Mouse (Mus musculus) brain, adult 2 months (tissue): ENCODE data around the gene Tmem156.
"Not testable (repeated sequence)": the region's sequence is repeated elsewhere in the genome, so short reads cannot be mapped to it uniquely, and the experiment has no call there.

Experiments used
- DNase-seq: peaks from one replicate; pipeline ENCODE4 v3.0.0; 2011; ENCODE audit warnings: low read depth, low spot score

Gene Tmem156

DNA sequence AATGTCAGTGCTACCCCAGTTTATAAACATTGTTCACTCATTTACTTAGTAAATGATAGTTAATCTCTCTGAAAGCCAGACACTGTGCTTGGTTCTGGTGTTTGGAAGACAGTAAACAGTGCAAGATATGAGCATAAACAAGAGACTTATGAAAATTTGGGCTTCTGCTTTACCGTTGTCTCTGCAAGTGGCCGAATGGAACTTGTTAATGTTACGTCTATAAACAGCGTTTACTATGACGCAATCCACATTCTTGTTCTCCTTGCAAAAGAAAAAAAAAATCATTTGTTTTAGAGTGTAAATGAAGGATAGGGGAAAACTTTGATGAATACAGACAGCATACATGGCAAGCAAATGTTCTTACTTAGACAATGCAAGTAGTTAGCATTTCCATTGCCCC is at the start of gene Tmem156:
TSS of gene Tmem156 (minus strand) at position 212 of the 400 bp plus-strand sequence.
- DNase-seq = no peak

DNA sequence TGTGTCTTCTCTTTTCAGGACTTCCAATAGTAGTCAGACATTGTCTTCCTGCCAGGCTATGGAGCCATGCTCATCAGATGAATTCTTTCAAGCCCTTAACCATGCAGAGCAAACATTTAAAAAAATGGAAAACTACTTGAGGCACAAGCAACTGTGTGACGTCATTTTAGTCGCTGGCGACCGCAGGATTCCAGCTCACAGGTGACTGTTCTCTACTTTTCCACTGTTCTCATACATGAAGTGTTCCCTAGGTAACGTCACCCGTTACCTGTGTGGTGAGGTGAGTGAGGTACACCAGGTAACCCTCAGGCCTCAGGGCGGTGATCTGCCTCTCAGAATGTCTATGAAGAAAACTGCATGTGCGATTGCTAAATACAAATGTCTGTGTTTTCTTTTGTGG is 49.3 kb upstream of the Tmem156 start:
- no peak for DNase-seq

DNA sequence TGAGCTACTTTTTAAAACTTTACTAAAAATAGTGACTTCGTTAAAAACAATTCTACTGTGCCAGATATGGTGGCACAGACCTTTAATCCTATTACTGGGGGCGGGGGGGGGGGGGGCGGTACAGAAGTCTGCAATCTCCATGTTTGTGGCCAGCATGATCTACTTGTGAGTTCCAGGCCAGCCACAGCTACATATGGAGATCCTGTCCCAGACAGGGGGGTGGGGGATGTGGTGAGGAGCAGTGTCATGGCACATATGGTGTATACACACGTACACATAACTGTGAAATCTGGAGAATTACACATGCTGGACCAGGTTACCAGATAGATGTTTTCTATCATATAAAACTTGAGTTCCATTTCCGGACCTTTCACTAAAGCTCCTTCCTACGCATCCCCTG is 45.1 kb upstream of the Tmem156 start:
- DNase-seq = no peak

DNA sequence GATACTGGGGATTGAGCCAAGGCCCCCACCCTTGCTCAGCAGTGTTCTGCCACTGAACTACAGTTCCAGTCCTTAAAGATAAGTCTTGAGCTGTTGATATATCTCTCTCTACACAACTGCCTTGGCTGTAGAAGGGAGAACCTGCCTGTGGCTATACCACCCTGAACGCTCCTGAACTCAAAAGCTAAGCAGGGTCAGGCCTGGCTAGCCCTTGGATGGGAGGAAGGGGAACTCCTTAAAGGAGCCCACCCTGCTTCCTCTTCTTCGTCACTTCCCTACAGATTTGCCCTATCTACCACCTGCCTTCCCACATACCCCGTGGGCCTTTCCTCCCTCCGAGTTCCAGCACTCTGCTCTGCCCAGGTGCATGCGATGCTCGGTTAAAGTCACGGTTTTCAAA is 44.2 kb upstream of the Tmem156 start:
- no peak for DNase-seq

DNA sequence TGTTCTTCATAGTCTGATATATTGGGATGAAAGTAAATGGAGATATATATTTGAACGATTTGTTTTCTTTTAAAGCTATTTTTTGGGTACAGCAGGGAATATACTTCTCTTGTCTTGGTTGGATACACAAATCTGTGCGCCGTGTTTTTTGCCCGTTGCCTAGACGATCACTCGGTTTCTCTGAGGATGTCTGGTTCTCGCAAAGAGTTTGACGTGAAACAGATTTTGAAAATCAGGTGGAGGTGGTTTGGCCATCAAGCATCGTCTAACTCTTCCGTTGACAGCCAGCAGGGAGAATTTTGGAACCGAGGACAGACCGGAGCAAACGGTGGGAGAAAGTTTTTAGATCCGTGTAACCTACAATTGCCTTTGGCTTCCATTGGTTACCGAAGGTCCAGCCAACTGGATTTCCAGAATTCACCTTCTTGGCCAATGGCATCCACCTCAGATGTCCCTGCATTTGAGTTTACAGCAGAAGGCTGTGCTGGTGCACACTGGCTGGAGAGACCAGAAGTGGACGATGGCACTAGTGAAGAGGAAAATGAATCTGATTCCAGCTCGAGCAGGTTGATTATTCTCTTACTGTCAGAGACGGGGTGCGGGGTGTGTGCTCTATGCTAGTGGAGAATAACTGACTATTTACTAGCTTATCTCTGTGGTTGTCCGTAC is 39.4 kb upstream of the Tmem156 start:
- peak; percentile 69 for DNase-seq

DNA sequence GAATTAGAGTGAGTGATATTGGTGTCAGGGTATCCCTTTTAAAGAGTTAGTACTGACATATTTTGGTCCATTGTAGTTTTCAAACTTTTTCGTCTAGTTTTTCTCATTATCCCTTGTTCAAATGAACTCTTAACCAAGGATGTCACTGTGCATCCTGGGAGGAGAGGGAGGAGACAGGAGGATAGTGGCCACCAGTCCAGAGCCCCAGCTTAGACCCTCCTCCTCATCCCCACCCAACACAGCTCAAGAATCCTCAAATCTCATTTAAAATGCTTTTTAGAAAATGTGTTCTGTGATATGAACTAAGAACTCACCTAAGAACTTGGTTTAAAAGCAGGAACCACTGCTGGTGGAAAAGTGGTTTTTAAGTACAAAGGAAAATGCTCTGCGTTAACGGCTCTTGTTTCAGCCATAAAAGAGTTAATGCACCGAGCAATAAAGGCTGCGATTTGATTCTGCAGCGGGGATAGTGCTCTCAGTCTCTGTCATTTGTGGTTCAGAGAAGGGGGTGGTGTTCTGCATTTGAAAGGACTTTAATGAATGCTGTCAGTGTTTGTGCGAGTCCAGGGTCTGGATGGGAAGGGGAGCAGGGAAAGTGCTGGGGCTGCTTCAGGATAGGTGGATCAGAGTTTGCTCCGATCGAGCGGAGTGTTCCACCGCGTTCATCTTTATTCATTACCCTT is 38.7 kb upstream of the Tmem156 start:
- peak; percentile 60 for DNase-seq

DNA sequence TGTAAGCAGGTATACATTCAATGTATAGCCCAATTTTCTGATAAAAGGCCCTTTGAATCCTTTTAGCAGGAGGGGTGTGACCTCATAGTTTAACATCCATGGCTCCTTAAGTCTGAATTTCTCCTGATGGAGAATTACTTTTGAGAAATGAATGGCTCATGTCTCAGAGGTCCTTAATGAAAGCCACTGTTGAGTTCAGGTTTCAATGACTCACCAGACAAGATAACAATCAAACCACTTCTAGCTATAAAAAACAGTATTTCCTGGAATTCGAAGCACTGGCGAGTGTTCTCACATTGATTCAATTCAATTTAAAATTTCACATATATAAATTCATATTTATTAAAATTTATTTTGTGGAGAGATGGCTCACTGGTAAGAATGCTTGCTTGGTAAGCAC is 36.5 kb upstream of the Tmem156 start:
- no peak for DNase-seq

DNA sequence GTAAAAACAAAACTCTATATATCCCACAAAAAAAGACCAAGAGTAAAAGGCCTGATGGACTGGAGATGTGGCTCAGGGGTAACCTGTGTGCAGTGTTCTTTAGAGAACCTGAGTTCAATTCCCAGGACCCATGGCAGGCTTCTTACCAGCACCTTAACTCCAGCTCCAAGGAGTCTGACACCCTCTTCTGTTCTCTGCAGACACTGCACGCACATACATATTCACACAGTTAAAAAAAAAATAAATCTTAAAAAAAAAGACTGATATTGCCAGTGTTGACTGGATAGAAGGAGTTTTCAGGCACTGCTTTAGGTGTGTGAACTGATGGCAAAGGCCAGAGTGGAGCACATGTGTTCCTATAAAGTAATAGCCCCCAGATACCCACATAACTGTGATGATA is 34.2 kb upstream of the Tmem156 start:
- DNase-seq = peak; percentile 14

DNA sequence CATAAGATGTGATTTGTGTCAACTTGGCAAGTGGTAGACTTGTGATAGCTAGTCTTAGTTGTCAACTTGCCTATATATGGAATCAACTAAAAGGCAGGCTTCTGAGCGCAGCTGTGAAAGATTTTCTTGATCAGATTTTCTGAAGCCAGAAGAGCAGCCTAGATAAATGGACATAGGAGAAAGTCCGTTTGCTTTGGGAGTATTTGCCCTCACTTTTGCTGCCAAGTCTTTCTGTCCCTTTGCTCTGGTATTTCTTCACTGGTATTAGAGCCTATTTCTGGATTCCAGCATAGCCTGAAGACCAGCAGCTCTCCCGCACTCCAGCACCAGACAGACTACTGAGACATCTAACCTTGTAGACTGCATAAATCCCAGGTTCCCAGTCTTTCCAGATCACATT is 30.7 kb upstream of the Tmem156 start:
- DNase-seq = no peak

DNA sequence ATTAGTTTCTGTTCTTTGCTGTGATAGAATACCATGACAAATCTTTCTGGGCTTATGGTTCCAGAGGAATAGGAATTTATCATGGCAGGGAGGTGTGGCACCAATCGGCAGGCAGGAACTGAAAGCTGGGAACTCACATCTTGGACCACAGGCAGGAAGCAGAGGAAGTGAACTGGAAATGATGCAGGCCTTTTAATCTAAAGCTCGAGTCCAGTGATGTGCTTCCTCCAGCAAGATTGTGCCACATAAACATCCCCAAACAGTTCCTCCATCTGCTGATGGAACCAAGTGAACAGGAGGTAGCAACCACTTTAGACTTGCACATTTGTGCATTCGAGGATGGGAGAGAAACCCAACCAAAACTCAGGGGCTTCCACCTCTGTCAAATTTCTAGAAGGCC is 28.0 kb upstream of the Tmem156 start:
- no peak for DNase-seq

DNA sequence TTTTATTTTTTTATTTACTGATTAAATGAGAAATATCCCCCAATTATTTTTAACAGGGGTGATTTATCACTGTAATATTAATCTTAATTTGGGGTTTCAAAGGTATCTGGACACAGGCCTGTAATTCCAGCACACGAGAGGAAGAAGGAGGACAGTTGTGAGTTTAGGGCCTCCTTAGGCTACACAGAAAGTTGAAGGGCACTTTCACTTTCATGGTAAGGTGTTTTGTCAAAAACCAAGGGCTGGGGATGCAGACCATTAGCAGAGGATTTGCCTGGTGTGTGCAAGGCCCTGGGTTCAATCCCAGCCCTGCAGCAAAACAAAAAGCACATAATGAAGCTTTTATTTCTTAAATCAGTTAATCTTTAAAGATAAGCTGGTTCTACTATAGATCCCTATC is 27.6 kb upstream of the Tmem156 start:
- no peak for DNase-seq

DNA sequence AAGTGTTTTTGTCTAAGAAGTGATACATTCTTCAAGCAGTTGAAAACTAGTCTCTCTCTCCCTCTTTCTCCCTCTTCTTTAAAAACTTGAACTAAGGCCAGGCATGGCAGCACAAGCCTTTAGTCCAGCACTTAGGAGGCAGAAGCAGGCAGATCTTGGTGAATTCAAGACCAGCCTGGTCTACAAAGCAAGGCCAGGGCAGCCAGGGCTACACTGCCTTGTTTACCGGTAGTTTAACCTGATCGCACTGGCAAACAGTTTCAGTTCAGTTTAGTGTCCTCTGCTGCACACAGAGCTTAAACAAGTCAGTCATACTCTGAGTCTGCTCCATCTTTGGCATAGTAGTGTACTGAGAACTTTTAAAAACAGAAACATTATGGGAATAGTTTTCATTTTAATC is 24.9 kb upstream of the Tmem156 start:
- DNase-seq = no peak

DNA sequence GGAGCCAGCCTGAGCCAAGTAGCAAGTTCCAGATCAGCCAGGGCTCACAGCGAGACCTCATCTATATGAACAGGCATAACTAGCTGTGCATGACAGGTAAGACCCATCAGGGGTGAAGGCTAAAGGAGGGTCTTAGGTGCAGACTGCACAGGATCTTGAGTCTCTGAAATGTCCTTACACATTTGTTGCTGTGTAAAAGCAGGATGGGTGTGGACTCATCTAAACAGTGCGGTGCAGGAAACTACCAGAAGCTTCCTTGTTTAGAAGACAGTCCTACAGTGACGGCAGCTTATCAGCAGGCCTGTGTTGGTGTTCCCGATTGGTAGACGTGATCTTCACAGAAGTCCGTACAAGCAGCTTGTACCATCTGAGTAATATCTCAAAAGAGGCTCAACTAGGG is 21.4 kb upstream of the Tmem156 start:
- no peak for DNase-seq

DNA sequence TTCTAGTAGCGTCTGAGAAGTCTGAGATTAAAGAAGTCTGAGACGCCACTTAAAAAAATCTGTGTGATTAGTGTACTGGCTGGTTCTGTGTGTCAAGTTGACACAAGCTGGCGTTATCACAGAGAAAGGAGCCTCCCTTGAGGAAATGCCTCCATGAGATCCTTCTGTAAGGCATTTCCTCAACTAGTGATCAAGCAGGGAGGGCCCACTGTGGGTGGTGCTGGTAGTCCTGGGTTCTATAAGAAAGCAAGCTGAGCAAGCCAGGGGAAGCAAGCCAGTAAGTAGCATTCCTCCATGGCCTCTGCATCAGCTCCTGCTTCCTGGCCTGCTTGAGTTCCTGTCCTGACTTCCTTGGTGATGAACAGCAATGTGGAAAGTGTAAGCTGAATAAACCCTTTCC is 20.3 kb upstream of the Tmem156 start:
- DNase-seq = not testable (repeated sequence)

DNA sequence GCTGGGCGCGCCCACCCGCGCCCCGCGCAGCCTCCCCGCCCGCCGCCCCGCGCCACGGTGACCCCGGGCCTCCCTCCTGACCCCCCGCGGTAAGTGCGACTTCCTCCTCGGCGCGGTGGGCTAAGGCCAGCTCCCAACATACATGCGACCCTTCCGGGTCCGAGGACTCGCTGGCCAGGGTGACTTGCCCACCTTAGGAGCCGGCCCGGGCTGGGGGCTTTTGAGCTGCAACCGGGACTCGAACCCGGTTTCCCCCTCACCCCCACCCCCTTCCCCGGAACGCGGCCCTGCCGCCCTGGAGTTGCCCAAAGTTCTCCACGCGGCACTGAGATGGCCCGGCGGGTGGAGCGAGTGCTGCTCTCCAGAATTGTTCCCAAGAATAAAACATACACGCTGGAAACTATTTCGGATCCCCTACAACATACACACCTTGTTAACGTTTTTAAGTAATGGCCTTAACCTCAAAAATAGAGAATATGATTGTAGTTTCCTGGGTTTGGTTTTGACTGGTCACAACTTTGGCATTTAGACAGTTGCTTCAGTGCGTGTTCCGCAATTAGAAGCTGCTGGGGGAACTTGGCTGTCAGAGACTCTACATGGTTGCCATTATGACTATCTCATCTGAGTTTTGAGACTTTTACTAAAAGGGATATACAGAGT is 16.0 kb upstream of the Tmem156 start:
- peak; percentile 14 for DNase-seq

DNA sequence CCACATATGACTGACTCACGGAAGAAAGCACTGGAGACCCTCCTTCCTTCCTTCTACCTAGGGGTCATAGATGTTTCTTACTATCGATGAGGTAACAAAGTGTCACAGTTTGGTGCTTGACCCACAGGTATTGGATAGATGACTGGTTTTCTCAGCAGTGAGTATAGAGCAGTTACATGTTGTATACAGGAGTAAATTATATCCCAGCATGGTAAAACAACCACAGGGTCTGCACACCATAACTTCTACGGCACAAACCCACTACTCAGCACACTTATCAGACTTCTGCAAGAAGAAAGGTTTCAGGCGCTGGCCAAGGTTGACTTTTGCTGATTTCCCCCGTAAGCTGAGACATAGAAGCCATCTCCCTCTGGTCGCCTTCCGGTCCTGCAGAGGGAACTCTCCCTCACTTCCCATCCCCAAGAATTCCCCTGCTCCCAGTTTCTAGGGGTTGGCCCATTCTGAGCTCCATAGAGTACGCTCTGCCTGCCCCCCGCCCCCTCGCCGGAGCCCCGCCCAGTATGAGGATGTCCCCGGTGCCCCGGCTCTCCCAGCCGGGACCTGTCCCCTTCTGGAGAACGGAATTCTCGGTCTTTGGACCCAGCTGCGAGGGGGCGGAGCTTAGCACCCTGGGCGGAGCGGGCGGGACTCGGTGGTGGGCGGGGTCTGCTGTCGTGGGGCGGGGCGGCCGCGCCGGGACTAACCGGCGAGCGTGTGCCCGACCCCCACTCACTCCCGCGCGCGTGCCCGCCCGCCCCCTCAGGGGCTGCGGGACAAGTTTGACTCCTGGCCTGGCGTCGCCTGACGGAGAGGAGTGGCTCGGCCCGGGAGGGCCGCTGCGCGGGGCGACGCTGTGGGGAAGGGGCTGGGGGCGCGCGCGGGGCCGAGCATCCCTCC is 15.2 kb upstream of the Tmem156 start, which contains the start of gene Klhl5:
TSS of gene Klhl5 (plus strand) at position 664 of the 897 bp plus-strand sequence.
- peak; percentile 85 for DNase-seq

DNA sequence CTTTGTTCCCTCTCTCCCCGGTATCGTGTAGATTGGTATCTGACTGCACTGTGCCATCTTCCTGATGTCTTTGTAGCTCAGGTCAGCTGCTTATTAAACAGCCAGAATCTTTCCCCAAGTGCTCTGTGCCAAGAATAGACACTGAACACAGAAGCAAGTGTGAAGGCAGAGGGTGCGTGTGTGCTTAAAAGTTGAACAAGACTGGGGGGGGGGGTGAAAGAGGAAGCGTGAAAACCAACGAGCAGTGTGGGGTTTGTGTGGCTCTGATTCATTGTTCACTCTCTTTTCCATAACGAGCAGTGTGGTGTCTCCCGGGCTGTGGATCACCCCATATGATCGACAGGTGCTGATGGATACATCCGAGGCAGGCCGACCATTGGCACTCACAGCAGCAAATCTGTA is 10.7 kb upstream of the Tmem156 start:
- peak; percentile 24 for DNase-seq

DNA sequence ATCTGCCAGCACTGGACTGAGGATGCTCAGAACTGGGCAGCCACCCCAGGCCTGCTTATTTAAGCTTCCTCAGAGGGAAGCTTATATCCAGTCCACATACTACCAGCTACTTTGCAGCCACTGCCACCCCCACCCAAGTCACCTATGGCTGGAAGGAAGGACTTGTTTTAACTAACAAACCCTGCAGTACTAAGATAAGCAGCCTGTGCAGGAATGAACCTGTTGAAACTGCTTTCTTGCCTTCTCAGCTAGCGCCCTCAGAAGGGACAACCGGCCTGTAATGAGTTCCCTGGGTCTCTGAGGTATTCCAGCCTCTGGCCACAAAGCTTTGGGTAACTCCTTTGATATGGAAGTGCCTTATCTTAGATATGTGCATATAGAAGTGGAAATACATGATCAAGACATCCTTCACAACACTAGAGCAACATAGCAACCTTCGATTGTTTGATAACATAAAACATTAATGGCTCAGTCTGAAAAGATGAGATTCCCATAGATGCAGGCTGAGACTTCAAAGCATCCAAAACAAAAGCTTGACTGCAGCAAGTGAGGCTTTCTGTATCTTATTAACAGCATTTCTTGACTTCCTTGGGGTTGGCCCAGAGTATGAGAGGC is 10.2 kb upstream of the Tmem156 start:
- no peak for DNase-seq

DNA sequence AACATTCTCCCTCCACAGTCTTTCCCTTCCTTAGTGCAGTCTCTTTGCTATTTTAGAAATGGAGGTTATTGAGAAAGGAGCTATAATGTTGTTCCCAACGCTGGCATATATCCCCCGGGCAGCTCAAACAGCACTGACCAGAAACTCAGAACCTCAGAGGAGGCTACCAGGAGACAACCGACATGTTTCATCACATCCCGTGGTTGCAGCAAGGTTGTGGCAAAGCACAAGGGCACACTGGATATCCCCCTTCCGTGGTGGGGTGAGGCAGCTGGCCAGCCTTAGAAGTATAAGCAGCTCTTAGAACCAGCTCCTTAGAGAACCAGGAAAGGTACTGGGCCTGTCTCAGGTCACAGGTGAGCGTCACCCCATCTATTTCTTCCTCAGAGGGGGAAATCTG is 9.7 kb upstream of the Tmem156 start:
- DNase-seq = no peak

DNA sequence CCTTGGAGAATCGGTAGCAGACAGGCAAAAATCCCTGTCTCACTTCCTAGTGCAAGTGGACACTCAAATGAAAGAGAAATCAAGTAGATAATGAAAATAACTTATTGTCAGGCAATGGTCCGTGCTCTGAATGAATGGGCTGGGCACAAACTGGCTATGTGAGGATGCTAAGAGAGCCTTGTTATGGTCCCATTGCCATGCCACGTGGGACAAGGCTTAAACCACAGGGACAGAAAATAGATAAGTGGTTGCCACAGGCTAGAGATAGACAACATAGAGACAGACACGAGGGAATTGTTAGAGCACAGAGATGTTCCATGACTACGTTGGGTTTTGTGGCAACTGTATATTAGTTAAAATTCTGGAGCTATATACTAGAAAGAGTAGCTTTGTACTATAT is 9.3 kb upstream of the Tmem156 start:
- no peak for DNase-seq

DNA sequence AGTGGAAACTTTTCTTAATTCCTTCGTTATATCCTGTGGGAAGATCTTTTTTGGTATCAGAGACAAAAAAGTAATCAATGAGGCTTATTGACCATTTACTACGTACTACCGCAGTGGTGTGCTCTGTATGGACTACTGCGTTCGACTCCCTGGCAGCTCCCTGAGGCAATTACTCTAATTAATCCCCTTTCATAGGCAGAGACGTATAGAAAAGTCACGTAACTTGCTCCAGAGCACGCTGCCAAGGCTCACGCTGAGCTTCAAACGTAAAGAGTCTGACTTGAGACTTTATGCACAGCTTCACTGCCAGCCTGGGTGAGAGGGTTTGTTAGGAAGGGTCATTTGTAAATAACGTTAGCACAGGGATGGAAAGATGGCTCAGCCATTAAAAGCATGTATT is 8.1 kb upstream of the Tmem156 start:
- no peak for DNase-seq

DNA sequence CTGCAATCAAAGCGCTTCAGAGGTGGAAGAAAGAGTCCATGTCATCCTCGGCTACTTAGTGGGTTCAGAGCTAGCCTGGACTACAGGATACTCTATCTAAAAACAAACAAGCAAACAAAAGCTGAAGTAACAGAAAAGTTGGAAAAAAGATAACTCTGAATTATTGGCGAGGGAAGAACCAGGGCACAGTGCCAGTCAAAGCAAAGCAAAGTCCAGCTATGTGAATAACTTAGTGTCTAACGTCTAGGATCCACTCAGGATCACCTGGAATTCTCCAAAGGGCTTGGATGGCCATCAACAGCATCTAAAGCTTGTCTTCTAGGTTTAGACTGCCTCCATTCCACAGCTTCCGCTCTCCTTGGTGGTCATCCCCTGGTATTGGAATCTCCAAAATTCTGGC is 5.5 kb upstream of the Tmem156 start:
- DNase-seq = no peak
